Mouse (Mus musculus): Measurements from ENCODE around the gene Atf4. TPM values are rescaled to one million over a fixed set of nuclear protein-coding genes. Genes with fewer than 3 reads are reported as not detected.

The Atf4 gene
- total RNA-seq, 2 experiments from 2014 or later = 85.7 to 94.3 TPM

- DNase-seq (ENCODE audit: low spot score in 2 of 2) = no peak
- Histone ChIP-seq H3K27ac (peak overlapping the region; percentile 100), H3K4me3 (peak overlapping the region; percentile 80)
- TF ChIP-seq CTCF (conservative IDR thresholded peaks at IDR 0.05) = no peak
Observed at GRCm38 (mm10) chr15:80256242-80256641, 1.3 kb downstream of the Atf4 start.

- H3K27ac ChIP-seq = peak overlapping the region; percentile 100
- TF ChIP-seq CTCF (conservative IDR thresholded peaks at IDR 0.05) = no peak
- peak overlapping the region; percentile 80 for H3K4me3 ChIP-seq
- no peak for DNase-seq (ENCODE audit: low spot score in 2 of 2)
Observed at GRCm38 (mm10) chr15:80256656-80257601, 1.9 kb downstream of the Atf4 start.

- H3K4me3 ChIP-seq = peak overlapping the region; percentile 80
- peak overlapping the region; percentile 100 for H3K27ac ChIP-seq
- no peak for TF ChIP-seq CTCF (conservative IDR thresholded peaks at IDR 0.05)
- DNase-seq (ENCODE audit: low spot score in 2 of 2) = no peak
Observed at GRCm38 (mm10) chr15:80257602-80258239, 2.7 kb downstream of the Atf4 start.

- no peak for TF ChIP-seq CTCF (conservative IDR thresholded peaks at IDR 0.05)
- no peak overlapping the region for H3K4me3 ChIP-seq
- no peak for DNase-seq (ENCODE audit: low spot score in 2 of 2)
- peak overlapping the region; percentile 39; the same call in 1 of the 2 replicates for H3K27ac ChIP-seq
Observed at GRCm38 (mm10) chr15:80258240-80259170, 3.5 kb downstream of the Atf4 start.

DNA sequence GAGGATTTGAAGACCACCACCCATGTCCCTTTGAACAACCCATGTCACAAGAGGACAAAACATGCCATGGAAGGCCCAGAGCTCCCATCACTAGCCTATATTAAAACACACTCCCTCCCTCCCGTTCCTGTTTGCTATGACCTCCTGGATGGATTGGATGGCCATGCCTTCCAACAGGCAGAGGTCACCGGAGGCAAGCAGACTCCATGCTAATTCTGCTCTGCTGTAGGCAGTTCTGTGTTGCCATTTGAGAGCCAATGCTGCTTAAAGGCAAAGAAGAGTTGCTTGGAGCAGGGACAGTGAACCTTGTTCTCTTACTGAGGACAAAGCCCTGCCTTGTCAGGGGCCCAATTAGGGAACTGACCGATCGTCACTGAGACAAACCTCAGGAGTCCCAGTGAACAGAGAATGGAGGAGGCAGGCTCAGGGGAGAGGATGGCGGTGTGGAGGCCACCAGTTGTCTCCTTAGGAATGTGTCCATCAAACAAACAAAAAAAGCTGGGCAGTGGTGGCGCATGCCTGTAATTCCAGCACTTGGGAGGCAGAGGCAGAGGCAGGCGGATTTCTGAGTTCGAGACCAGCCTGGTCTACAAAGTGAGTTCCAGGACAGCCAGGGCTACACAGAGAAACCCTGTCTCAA is 4.5 kb downstream of the Atf4 start:
- Histone ChIP-seq H3K4me3 (no peak overlapping the region), H3K27ac (no peak overlapping the region)
- DNase-seq (ENCODE audit: low spot score in 2 of 2) = no peak
- no peak for TF ChIP-seq CTCF (conservative IDR thresholded peaks at IDR 0.05)

- TF ChIP-seq CTCF (conservative IDR thresholded peaks at IDR 0.05) = peak; percentile 95
- DNase-seq (ENCODE audit: low spot score in 2 of 2) = peak; percentile 81 to 93
- H3K4me3 ChIP-seq = no peak overlapping the region
- no peak overlapping the region for H3K27ac ChIP-seq
Observed at GRCm38 (mm10) chr15:80260677-80261076, 5.7 kb downstream of the Atf4 start.

DNA sequence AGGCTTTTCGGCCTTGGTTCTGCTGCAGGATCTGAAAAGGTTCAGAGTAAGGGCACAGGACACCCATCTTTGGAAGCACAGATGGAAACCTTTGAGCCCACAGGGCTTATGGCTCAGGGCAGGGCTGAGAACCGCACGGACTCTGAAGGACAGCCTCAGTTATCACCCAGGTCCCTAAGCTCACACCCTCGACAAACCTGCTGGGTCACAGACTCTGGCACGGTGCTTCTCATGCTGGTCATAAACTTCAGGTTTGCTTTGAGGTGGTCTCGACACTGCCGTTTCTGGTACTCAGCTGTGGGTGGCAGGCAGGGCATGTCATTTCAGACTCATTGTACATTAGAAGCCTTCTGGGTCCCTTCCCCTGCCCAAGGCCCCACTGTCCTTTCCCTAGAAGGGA is 6.1 kb downstream of the Atf4 start:
- DNase-seq (ENCODE audit: low spot score in 2 of 2) = no peak

GRCm38 (mm10) chr15:80263610-80264575 is 8.9 kb downstream of the Atf4 start, which contains the start of gene Rps19bp1:
Rps19bp1 (minus strand) TSS chr15:80264315.
- H3K27ac ChIP-seq = peak within 1 kb of the TSS; percentile 88
- no peak for TF ChIP-seq CTCF (conservative IDR thresholded peaks at IDR 0.05)
- peak; percentile 87 to 90 for DNase-seq (ENCODE audit: low spot score in 2 of 2)
- H3K4me3 ChIP-seq = peak within 1 kb of the TSS; percentile 92

More for the DNA sequence above, 6.1 kb downstream of the Atf4 start:
- TF ChIP-seq CTCF (conservative IDR thresholded peaks at IDR 0.05) = no peak; the same call in none of the 2 replicates
- H3K4me3 ChIP-seq = no peak overlapping the region
- no peak overlapping the region for H3K27ac ChIP-seq

- Histone ChIP-seq H3K27ac (no peak overlapping the region), H3K4me3 (no peak overlapping the region)
- peak; percentile 92 for TF ChIP-seq CTCF (conservative IDR thresholded peaks at IDR 0.05)
- DNase-seq (ENCODE audit: low spot score in 2 of 2) = peak; percentile 81 to 82
Observed at GRCm38 (mm10) chr15:80266281-80266680, 11.3 kb downstream of the Atf4 start.

DNA sequence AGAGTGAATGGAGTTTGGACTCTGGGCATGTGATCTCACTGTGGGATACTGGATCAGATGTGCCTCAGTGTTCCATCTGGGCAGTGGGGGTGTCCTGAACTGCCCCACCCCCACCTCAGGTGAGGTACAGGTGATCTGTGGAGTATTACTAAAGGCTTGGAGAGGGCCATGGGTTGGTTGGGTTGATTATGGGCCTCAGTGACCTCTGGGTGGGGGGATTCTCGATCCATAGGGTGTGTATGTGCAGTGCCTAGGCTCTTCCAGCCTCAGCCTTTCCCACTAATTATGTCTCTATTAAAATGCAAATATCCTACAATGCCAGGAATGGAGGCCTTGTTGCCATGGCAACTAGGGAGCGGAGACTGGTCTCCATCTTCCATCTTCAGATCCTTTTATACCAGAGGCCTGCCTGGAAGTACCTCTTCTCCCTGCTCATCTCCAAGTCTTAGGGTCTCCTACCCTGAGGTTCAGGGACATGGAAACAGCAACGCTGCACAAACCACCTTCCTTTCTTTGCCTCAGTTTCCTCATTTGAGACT is 16.9 kb downstream of the Atf4 start:
- Histone ChIP-seq H3K27ac (no peak overlapping the region), H3K4me3 (no peak overlapping the region)
- DNase-seq (ENCODE audit: low spot score in 2 of 2) = no peak
- no peak for TF ChIP-seq CTCF (conservative IDR thresholded peaks at IDR 0.05)

- TF ChIP-seq CTCF (conservative IDR thresholded peaks at IDR 0.05) = peak; percentile 51
- Histone ChIP-seq H3K27ac (no peak overlapping the region), H3K4me3 (no peak overlapping the region)
- no peak for DNase-seq (ENCODE audit: low spot score in 2 of 2)
Observed at GRCm38 (mm10) chr15:80277107-80277506, 22.1 kb downstream of the Atf4 start.

Data from layer of hippocampus, adult 2 months (tissue).